Mouse (Mus musculus) MEL (cell line): ENCODE results near the gene Lamtor1.

Source experiments
- BHLHE40 ChIP-seq: IDR thresholded peaks from 2 replicates; pipeline ENCODE4 v1.6.1; 2012; ENCODE audit warnings: low read depth, mild to moderate bottlenecking, inconsistent platforms, low read length, improper control_type of control experiment, borderline replicate concordance
- CHD2 ChIP-seq: IDR thresholded peaks from 2 replicates; pipeline ENCODE4 v1.6.1; 2011; ENCODE audit warnings: low read length, improper control_type of control experiment
- CTCF ChIP-seq, 3 experiments: IDR thresholded peaks in 2 of 3; conservative IDR thresholded peaks in 1 of 3; 2 replicates each; pipeline ENCODE4 v1.5.1; 2011 to 2012; ENCODE audit warnings: low read length in 3 of 3, low read depth in 2 of 3, mild to moderate bottlenecking in 2 of 3, improper control_type of control experiment in 1 of 3, inconsistent platforms in 1 of 3, mixed read lengths in 1 of 3, moderate library complexity in 1 of 3; ENCODE audit not compliant: control insufficient read depth in 1 of 3, insufficient read depth in 1 of 3, poor library complexity in 1 of 3, severe bottlenecking in 1 of 3
- EP300 ChIP-seq, 2 experiments: IDR thresholded peaks; 2 replicates each; pipeline ENCODE4 v1.6.1; 2011; ENCODE audit warnings: improper control_type of control experiment in 2 of 2, low read length in 2 of 2, low read depth in 1 of 2, mild to moderate bottlenecking in 1 of 2
- HCFC1 ChIP-seq: IDR thresholded peaks from 2 replicates; pipeline ENCODE4 v1.6.1; 2012; ENCODE audit warnings: low read depth, mild to moderate bottlenecking, inconsistent platforms, low read length, improper control_type of control experiment, moderate library complexity
- MEF2A ChIP-seq: IDR thresholded peaks from 2 replicates; pipeline ENCODE4 v1.6.1; 2014; ENCODE audit warnings: low read depth, mild to moderate bottlenecking, inconsistent platforms, low read length, improper control_type of control experiment; ENCODE audit not compliant: poor library complexity, insufficient replicate concordance, severe bottlenecking; ENCODE audit errors: extremely low read depth
- MXI1 ChIP-seq: IDR thresholded peaks from 2 replicates; pipeline ENCODE4 v1.6.1; 2011; ENCODE audit warnings: mild to moderate bottlenecking, low read depth, low read length, improper control_type of control experiment
- POLR2A ChIP-seq, 2 experiments: IDR thresholded peaks; 2 replicates each; pipeline ENCODE4 v1.6.1; 2011 to 2012; ENCODE audit warnings: low read length in 2 of 2, mild to moderate bottlenecking in 2 of 2, control low read depth in 1 of 2, improper control_type of control experiment in 1 of 2, low read depth in 1 of 2, moderate library complexity in 1 of 2; ENCODE audit not compliant: control insufficient read depth in 1 of 2, insufficient read depth in 1 of 2, poor library complexity in 1 of 2
- RCOR1 ChIP-seq: IDR thresholded peaks from 2 replicates; pipeline ENCODE4 v1.6.1; 2012; ENCODE audit warnings: low read depth, mild to moderate bottlenecking, inconsistent platforms, low read length, improper control_type of control experiment
- USF1 ChIP-seq: IDR thresholded peaks from 2 replicates; pipeline ENCODE4 v1.6.1; 2014; ENCODE audit warnings: low read depth, mild to moderate bottlenecking, inconsistent platforms, low read length, improper control_type of control experiment, moderate library complexity

DNA sequence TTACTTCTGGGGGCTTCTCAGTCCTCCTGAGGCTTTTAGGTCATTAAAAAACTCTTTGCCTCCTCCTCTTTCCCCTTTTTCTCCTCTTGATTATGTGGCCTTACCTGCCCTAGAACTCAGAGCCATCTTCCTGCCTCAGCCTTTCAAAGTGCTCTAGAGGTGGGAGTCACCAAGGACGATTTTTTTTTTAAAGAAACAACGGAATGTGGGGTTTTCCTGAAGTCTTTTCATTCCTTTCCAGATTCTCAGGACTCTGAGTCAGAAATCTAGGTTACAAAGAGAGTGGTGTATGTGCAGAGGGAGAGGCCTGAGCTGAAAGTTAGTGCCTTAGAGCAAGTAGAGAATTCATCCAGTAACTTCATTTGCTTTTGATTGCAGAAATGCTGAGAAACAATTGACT, 66.0 kb downstream of the Lamtor1 start:
- TF ChIP-seq POLR2A (IDR thresholded peaks at IDR 0.05; ENCODE audit: control insufficient read depth in 1 of 2, insufficient read depth in 1 of 2, low read depth in 1 of 2, low read length in 2 of 2, poor library complexity in 1 of 2): no peak
- TF ChIP-seq MXI1: no peak
- no peak for TF ChIP-seq CTCF (IDR thresholded peaks at IDR 0.05 in 2 of 3, conservative IDR thresholded peaks at IDR 0.05 in 1 of 3; ENCODE audit: control insufficient read depth in 1 of 3, insufficient read depth in 1 of 3, low read depth in 2 of 3, low read length in 3 of 3, poor library complexity in 1 of 3, severe bottlenecking in 1 of 3)
- TF ChIP-seq EP300 (IDR thresholded peaks at IDR 0.05; ENCODE audit: low read depth in 1 of 2, low read length in 2 of 2): no peak
- no peak for TF ChIP-seq MEF2A
- no peak for TF ChIP-seq CHD2
- TF ChIP-seq USF1: no peak
- no peak for TF ChIP-seq BHLHE40
- no peak for TF ChIP-seq RCOR1
- no peak for TF ChIP-seq HCFC1
